Mouse (Mus musculus): ENCODE results near the gene Cyb5d1. TPM values are rescaled to one million over a fixed set of nuclear protein-coding genes. Genes with fewer than 3 reads are reported as not detected.
A peak's percentile ranks its signal among the peaks of the same experiment; 100 is the strongest.

The Cyb5d1 gene
- polyA plus RNA-seq, 1 experiment from 2014 or later = 23.9 TPM

DNA sequence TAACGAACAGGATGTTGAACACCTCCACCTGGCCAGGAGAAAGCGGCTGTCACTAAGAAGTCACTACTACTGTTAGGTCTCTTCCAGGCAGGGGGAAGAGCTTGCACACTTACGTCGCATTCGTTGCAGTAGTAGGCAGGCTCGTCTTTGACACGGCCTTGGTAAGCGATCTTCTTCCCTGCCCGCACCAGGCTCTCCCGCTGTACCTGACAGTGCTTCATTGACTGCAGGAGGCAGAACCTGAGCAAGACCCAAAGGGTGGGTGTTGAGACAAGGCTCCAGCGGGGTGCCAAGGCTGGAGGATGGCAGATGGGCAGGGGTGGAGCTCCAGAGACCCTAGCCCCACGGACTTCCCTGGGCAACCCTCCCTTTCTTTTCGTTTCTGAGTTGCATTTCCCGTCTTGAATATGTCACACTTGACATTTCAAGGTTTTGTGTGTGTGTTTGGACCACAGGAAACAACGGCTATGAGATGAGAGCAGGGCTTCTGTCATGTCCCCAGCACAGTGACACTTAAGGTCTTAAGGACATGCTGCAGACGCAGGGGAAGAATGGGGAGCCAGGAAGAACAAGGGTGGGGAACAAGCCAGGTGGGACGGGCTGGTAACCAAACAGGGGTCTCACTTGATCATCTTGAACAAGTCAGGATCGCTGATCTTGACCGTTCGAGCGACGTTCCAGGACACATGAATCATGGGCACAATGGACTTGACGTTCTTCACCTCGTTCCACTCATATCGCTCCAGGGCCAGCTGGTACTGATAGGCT is 4.8 kb upstream of the Cyb5d1 start:
- H3K4me1 ChIP-seq (ENCODE audit: control insufficient read depth, insufficient read depth, low read length) = peaks cover 31% of the 10 kb centered on the region; the same call in 1 of the 2 replicates
- peaks cover 56% of the 10 kb centered on the region for H3K36me3 ChIP-seq (ENCODE audit: control insufficient read depth, insufficient read depth, low read length)
- peak overlapping the region; percentile 26 for H3K4me2 ChIP-seq (replicated peaks; ENCODE audit: low read depth, low read length)
- no peak overlapping the region for H3K4me3 ChIP-seq (ENCODE audit: low read length)
- no peaks in the 10 kb centered on the region; the same call in 1 of the 2 replicates for H3K27me3 ChIP-seq (ENCODE audit: control insufficient read depth, insufficient read depth, low read length)
- H3K27ac ChIP-seq (ENCODE audit: low read depth, low read length) = no peak overlapping the region
- no peaks in the 10 kb centered on the region for H3K9me3 ChIP-seq (ENCODE audit: control insufficient read depth, low read length)
- ATAC-seq (ENCODE audit: low FRiP score, low TSS enrichment) = no peak
- WGBS = 73% methylated on average over 25 of the region's 25 CpGs
- no peak overlapping the region for H3K9ac ChIP-seq (ENCODE audit: low read depth, low read length)

- peak overlapping the region; percentile 37; the same call in 1 of the 2 replicates for H3K27ac ChIP-seq (ENCODE audit: low read depth, low read length)
- H3K9me3 ChIP-seq (ENCODE audit: control insufficient read depth, low read length) = no peaks in the 10 kb centered on the region
- no peak for ATAC-seq (ENCODE audit: low FRiP score, low TSS enrichment)
- H3K36me3 ChIP-seq (ENCODE audit: control insufficient read depth, insufficient read depth, low read length) = peaks cover 48% of the 10 kb centered on the region
- H3K4me3 ChIP-seq (ENCODE audit: low read length) = peak overlapping the region; percentile 10; the same call in 1 of the 2 replicates
- H3K27me3 ChIP-seq (ENCODE audit: control insufficient read depth, insufficient read depth, low read length) = no peaks in the 10 kb centered on the region; the same call in 1 of the 2 replicates
- H3K9ac ChIP-seq (ENCODE audit: low read depth, low read length) = peak overlapping the region; percentile 45; the same call in 1 of the 2 replicates
- 30% methylated on average over 66 of the region's 66 CpGs for WGBS
- H3K4me1 ChIP-seq (ENCODE audit: control insufficient read depth, insufficient read depth, low read length) = peaks cover 31% of the 10 kb centered on the region; the same call in 1 of the 2 replicates
- peak overlapping the region; percentile 26 for H3K4me2 ChIP-seq (replicated peaks; ENCODE audit: low read depth, low read length)
Observed at GRCm38 (mm10) chr11:69399201-69400082, 4.0 kb upstream of the Cyb5d1 start.

DNA sequence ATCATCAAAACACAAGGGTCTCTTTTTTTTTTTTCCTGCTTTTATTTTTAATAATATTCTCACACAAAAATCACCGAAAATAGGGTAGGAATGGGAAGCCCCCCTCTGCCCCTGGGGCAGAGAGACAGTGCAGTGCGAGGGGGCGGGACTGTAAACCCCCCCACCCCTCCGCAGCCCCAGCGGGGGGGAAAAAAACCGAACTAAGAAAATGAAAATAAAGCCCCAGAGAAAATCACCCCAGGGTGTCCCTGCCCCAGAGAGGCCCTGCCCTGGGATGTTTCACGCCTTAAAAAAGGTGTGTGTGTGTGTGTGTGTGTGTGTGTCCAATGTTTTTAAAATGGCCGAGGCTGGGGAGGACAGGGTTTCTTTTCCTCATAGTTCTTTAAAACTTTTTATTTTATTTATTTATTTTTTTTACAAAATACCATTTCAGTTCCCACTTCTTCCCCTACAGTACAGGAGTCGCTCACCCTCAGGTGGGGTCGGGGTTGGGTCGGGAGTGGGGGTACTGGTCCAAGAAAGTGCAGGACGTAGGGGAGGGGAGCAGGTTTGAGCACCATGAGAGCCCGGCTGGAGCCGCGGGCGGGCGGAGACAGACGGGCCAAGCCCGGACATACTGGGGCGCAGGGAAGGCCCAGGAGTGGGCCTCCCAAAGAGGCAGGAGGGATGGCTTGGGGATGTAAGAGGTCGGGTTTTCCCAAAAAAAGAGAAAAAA is 3.2 kb upstream of the Cyb5d1 start:
- 31% methylated on average over 21 of the region's 21 CpGs for WGBS
- H3K9me3 ChIP-seq (ENCODE audit: control insufficient read depth, low read length) = no peaks in the 10 kb centered on the region

GRCm38 (mm10) chr11:69398059-69398458 is 2.6 kb upstream of the Cyb5d1 start, which contains the start of gene Tmem88:
Tmem88 (minus strand) TSS chr11:69398234.
- peak within 1 kb of the TSS; percentile 72 for H3K4me3 ChIP-seq (ENCODE audit: low read length)
- peak within 1 kb of the TSS; percentile 85 for H3K9ac ChIP-seq (ENCODE audit: low read depth, low read length)
- H3K4me2 ChIP-seq (replicated peaks; ENCODE audit: low read depth, low read length) = peak within 1 kb of the TSS; percentile 79
- no peak for ATAC-seq (ENCODE audit: low FRiP score, low TSS enrichment)
- no peaks in the 10 kb centered on the region; the same call in 1 of the 2 replicates for H3K27me3 ChIP-seq (ENCODE audit: control insufficient read depth, insufficient read depth, low read length)
- H3K9me3 ChIP-seq (ENCODE audit: control insufficient read depth, low read length) = no peaks in the 10 kb centered on the region
- H3K4me1 ChIP-seq (ENCODE audit: control insufficient read depth, insufficient read depth, low read length) = peaks cover 35% of the 10 kb centered on the region; the same call in 1 of the 2 replicates
- peaks cover 34% of the 10 kb centered on the region for H3K36me3 ChIP-seq (ENCODE audit: control insufficient read depth, insufficient read depth, low read length)
- H3K27ac ChIP-seq (ENCODE audit: low read depth, low read length) = peak within 1 kb of the TSS; percentile 37
- 15% methylated on average over 11 of the region's 16 CpGs for WGBS

More for the DNA sequence above, 3.2 kb upstream of the Cyb5d1 start:
- Histone ChIP-seq H3K27me3 (ENCODE audit: control insufficient read depth, insufficient read depth, low read length) (no peaks in the 10 kb centered on the region; the same call in 1 of the 2 replicates), H3K36me3 (ENCODE audit: control insufficient read depth, insufficient read depth, low read length) (peaks cover 40% of the 10 kb centered on the region), H3K9ac (ENCODE audit: low read depth, low read length) (no peak overlapping the region), H3K4me2 (replicated peaks; ENCODE audit: low read depth, low read length) (peak overlapping the region; percentile 79), H3K4me1 (ENCODE audit: control insufficient read depth, insufficient read depth, low read length) (peaks cover 35% of the 10 kb centered on the region; the same call in 1 of the 2 replicates), H3K4me3 (ENCODE audit: low read length) (no peak overlapping the region; the same call in 1 of the 2 replicates), H3K27ac (ENCODE audit: low read depth, low read length) (peak overlapping the region; percentile 37; the same call in 1 of the 2 replicates)
- ATAC-seq (ENCODE audit: low FRiP score, low TSS enrichment) = no peak

DNA sequence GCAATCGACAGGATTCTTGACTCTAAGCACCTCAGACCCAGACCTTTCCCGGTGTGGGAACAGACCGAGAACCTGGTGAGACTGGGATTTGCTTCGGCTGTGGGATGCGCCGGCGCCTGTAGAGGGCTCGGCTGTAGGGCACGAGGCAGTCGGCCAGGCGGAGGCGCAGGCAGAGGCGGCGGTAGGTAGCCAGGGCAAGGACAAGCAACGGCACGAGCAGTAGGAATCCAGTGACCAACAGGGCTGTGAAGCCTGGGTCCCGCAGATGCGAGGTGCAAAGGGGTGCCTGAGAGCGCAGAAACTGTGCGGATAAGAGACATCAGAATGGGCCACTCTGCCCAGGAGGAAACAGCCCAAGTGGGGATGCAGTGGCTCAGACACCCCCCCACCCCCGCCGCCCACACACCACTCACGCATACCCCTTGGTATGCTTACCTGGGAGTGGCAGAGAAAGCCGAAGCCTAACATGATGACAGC is 2.2 kb upstream of the Cyb5d1 start:
- Histone ChIP-seq H3K36me3 (ENCODE audit: control insufficient read depth, insufficient read depth, low read length) (peaks cover 32% of the 10 kb centered on the region), H3K4me1 (ENCODE audit: control insufficient read depth, insufficient read depth, low read length) (peaks cover 35% of the 10 kb centered on the region; the same call in 1 of the 2 replicates), H3K27ac (ENCODE audit: low read depth, low read length) (peak overlapping the region; percentile 7), H3K9me3 (ENCODE audit: control insufficient read depth, low read length) (no peaks in the 10 kb centered on the region), H3K9ac (ENCODE audit: low read depth, low read length) (peak overlapping the region; percentile 85), H3K27me3 (ENCODE audit: control insufficient read depth, insufficient read depth, low read length) (no peaks in the 10 kb centered on the region; the same call in 1 of the 2 replicates), H3K4me2 (replicated peaks; ENCODE audit: low read depth, low read length) (peak overlapping the region; percentile 79), H3K4me3 (ENCODE audit: low read length) (peak overlapping the region; percentile 72)
- 14% methylated on average over 24 of the region's 24 CpGs for WGBS
- ATAC-seq (ENCODE audit: low FRiP score, low TSS enrichment) = no peak

DNA sequence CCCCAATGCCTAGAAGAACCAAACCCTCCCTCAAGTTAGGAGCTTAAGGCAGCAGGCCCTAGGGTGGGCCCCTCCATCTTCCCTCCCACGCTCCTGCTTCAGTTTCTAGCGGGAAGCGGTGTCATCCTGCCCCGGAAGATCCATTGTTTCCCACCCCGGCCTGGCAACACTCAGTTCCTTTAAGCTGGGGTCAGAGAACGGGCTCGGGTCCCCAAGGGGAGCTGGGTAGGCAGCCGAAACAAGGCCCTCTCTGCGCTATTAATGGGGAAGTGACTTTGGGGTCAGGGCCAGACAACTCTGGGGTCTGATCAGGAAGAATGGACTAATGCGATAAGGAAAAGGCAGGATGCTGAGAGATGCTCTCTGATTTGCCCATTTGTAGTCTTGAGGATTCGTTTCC is 1.3 kb upstream of the Cyb5d1 start:
- 28% methylated on average over 11 of the region's 11 CpGs for WGBS
- Histone ChIP-seq H3K9ac (ENCODE audit: low read depth, low read length) (peak overlapping the region; percentile 85), H3K4me2 (replicated peaks; ENCODE audit: low read depth, low read length) (peak overlapping the region; percentile 79), H3K27me3 (ENCODE audit: control insufficient read depth, insufficient read depth, low read length) (no peaks in the 10 kb centered on the region; the same call in 1 of the 2 replicates), H3K4me1 (ENCODE audit: control insufficient read depth, insufficient read depth, low read length) (peaks cover 35% of the 10 kb centered on the region; the same call in 1 of the 2 replicates), H3K27ac (ENCODE audit: low read depth, low read length) (peak overlapping the region; percentile 96; the same call in 1 of the 2 replicates), H3K9me3 (ENCODE audit: control insufficient read depth, low read length) (no peaks in the 10 kb centered on the region), H3K4me3 (ENCODE audit: low read length) (peak overlapping the region; percentile 72), H3K36me3 (ENCODE audit: control insufficient read depth, insufficient read depth, low read length) (peaks cover 28% of the 10 kb centered on the region)
- no peak for ATAC-seq (ENCODE audit: low FRiP score, low TSS enrichment)

DNA sequence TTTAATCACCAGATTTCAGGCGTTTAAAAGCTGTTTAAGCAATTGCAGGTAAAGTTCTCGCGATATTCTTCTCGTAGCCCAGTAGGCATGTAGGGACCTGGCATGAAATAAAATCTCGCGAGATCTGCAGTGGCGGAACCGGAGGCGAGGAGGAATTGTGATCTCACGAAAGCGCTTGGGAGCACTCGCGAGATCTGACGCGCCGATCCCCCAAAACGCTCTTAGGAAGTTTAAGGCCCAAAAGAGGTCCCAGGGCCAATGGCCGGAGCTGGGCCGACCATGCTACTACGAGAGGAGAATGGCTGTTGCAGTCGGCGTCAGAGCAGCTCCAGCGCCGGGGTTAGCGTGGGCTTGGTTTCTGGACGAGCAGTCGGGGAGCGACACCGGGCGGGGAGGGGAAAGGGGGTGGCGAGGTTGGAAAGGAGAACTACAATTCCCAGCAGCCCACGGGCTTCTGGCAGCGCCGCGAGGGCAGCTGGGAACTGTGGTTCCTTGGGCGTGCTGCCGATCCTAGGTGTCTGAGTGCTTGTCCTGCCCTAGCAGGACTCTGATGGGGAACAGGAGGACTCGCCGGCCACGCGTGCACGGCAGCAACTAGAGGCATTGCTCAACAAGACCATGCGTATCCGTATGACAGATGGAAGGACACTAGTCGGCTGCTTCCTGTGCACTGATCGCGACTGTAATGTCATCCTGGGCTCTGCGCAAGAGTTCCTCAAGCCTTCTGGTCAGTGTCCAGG is 373 bp upstream of the Cyb5d1 start:
- Histone ChIP-seq H3K4me3 (ENCODE audit: low read length) (peak overlapping the region; percentile 72), H3K27ac (ENCODE audit: low read depth, low read length) (peak overlapping the region; percentile 96), H3K36me3 (ENCODE audit: control insufficient read depth, insufficient read depth, low read length) (peaks cover 19% of the 10 kb centered on the region), H3K9ac (ENCODE audit: low read depth, low read length) (peak overlapping the region; percentile 85), H3K4me1 (ENCODE audit: control insufficient read depth, insufficient read depth, low read length) (peaks cover 35% of the 10 kb centered on the region; the same call in 1 of the 2 replicates), H3K4me2 (replicated peaks; ENCODE audit: low read depth, low read length) (peak overlapping the region; percentile 79), H3K27me3 (ENCODE audit: control insufficient read depth, insufficient read depth, low read length) (no peaks in the 10 kb centered on the region; the same call in 1 of the 2 replicates), H3K9me3 (ENCODE audit: control insufficient read depth, low read length) (no peaks in the 10 kb centered on the region)
- peak; percentile 83 for ATAC-seq (ENCODE audit: low FRiP score, low TSS enrichment)
- under 1% methylated on average over 48 of the region's 48 CpGs for WGBS
